Mouse (Mus musculus): ENCODE measurements at regions not wholly inside any gene's neighbourhood (a gene's known extent, or its start where the extent isn't known, plus 50 kb on each side); places are given as distances from the start of the nearest gene placed in this dataset.
A peak's percentile ranks its signal among the peaks of the same experiment; 100 is the strongest.

- Histone ChIP-seq H3K4me3 (ENCODE audit: low read depth, low read length) (no peak overlapping the region), H3K4me1 (ENCODE audit: insufficient read depth, low read depth, low read length) (no peaks in the 10 kb centered on the region), H3K9ac (replicated peaks; ENCODE audit: low read depth) (no peak overlapping the region), H3K4me2 (replicated peaks; ENCODE audit: low read depth, low read length) (no peak overlapping the region), H3K9me3 (ENCODE audit: low read length) (no peaks in the 10 kb centered on the region), H3K27ac (ENCODE audit: low read length) (no peak overlapping the region), H3K36me3 (ENCODE audit: insufficient read depth, low read length) (no peaks in the 10 kb centered on the region), H3K27me3 (replicated peaks; ENCODE audit: insufficient read depth, low read length) (no peaks in the 10 kb centered on the region)
- whole genome bisulfite sequencing = 27% methylated on average over 6 of the region's 6 CpGs
- TF ChIP-seq CTCF (IDR thresholded peaks at IDR 0.05) = no peak
- no peak for TF ChIP-seq EP300 (IDR thresholded peaks at IDR 0.05)
- ATAC-seq (no peak), DNase-seq (ENCODE audit: low spot score) (no peak)
Observed at GRCm38 (mm10) chr12:69082051-69082450, 76.9 kb downstream of the Rps29 start.

- Histone ChIP-seq H3K27me3 (replicated peaks; ENCODE audit: insufficient read depth, low read length) (no peaks in the 10 kb centered on the region), H3K4me1 (ENCODE audit: insufficient read depth, low read depth, low read length) (no peaks in the 10 kb centered on the region), H3K9ac (replicated peaks; ENCODE audit: low read depth) (no peak overlapping the region), H3K27ac (ENCODE audit: low read length) (no peak overlapping the region), H3K36me3 (ENCODE audit: insufficient read depth, low read length) (no peaks in the 10 kb centered on the region), H3K4me2 (replicated peaks; ENCODE audit: low read depth, low read length) (no peak overlapping the region), H3K9me3 (ENCODE audit: low read length) (no peaks in the 10 kb centered on the region), H3K4me3 (ENCODE audit: low read depth, low read length) (no peak overlapping the region)
- WGBS = 50% methylated on average over 4 of the region's 4 CpGs
- TF ChIP-seq EP300 (IDR thresholded peaks at IDR 0.05) (no peak), CTCF (IDR thresholded peaks at IDR 0.05) (no peak)
- DNase-seq (ENCODE audit: low spot score) (peak; percentile 30), ATAC-seq (peak; percentile 62)
Observed at GRCm38 (mm10) chr12:69039553-69039952, 119.4 kb downstream of the Rps29 start.

- TF ChIP-seq CTCF (IDR thresholded peaks at IDR 0.05) (no peak), EP300 (IDR thresholded peaks at IDR 0.05) (no peak)
- ATAC-seq (no peak), DNase-seq (ENCODE audit: low spot score) (no peak)
- 26% methylated on average over 17 of the region's 17 CpGs for WGBS
- Histone ChIP-seq H3K4me1 (ENCODE audit: insufficient read depth, low read depth, low read length) (no peaks in the 10 kb centered on the region), H3K4me2 (replicated peaks; ENCODE audit: low read depth, low read length) (peak overlapping the region; percentile 27; the same call in 1 of the 2 replicates), H3K4me3 (ENCODE audit: low read depth, low read length) (no peak overlapping the region), H3K9me3 (ENCODE audit: low read length) (no peaks in the 10 kb centered on the region), H3K36me3 (ENCODE audit: insufficient read depth, low read length) (no peaks in the 10 kb centered on the region), H3K27me3 (replicated peaks; ENCODE audit: insufficient read depth, low read length) (no peaks in the 10 kb centered on the region), H3K27ac (ENCODE audit: low read length) (no peak overlapping the region), H3K9ac (replicated peaks; ENCODE audit: low read depth) (no peak overlapping the region)
Observed at GRCm38 (mm10) chr12:69023594-69023993, 135.4 kb downstream of the Rps29 start.

GRCm38 (mm10) chr12:69016705-69017306 lies 142.2 kb downstream of the Rps29 start:
- Histone ChIP-seq H3K27me3 (replicated peaks; ENCODE audit: insufficient read depth, low read length) (no peaks in the 10 kb centered on the region), H3K9ac (replicated peaks; ENCODE audit: low read depth) (no peak overlapping the region), H3K9me3 (ENCODE audit: low read length) (no peaks in the 10 kb centered on the region), H3K27ac (ENCODE audit: low read length) (no peak overlapping the region), H3K4me3 (ENCODE audit: low read depth, low read length) (no peak overlapping the region), H3K4me1 (ENCODE audit: insufficient read depth, low read depth, low read length) (no peaks in the 10 kb centered on the region), H3K36me3 (ENCODE audit: insufficient read depth, low read length) (no peaks in the 10 kb centered on the region), H3K4me2 (replicated peaks; ENCODE audit: low read depth, low read length) (no peak overlapping the region)
- DNase-seq (ENCODE audit: low spot score) (no peak), ATAC-seq (no peak)
- 87% methylated on average over 7 of the region's 7 CpGs for WGBS
- no peak for TF ChIP-seq CTCF (IDR thresholded peaks at IDR 0.05)
- no peak for TF ChIP-seq EP300 (IDR thresholded peaks at IDR 0.05)

GRCm38 (mm10) chr12:69005141-69005540 lies 153.8 kb downstream of the Rps29 start:
- no peaks in the 10 kb centered on the region for H3K27me3 ChIP-seq (replicated peaks; ENCODE audit: insufficient read depth, low read length)
- DNase-seq (ENCODE audit: low spot score) (no peak), ATAC-seq (no peak)
- no peaks in the 10 kb centered on the region for H3K9me3 ChIP-seq (ENCODE audit: low read length)
- no peaks in the 10 kb centered on the region for H3K36me3 ChIP-seq (ENCODE audit: insufficient read depth, low read length)
- no peak overlapping the region for H3K9ac ChIP-seq (replicated peaks; ENCODE audit: low read depth)
- H3K4me1 ChIP-seq (ENCODE audit: insufficient read depth, low read depth, low read length) = no peaks in the 10 kb centered on the region
- no peak overlapping the region for H3K4me2 ChIP-seq (replicated peaks; ENCODE audit: low read depth, low read length)
- H3K27ac ChIP-seq (ENCODE audit: low read length) = no peak overlapping the region
- TF ChIP-seq CTCF (IDR thresholded peaks at IDR 0.05) = no peak
- TF ChIP-seq EP300 (IDR thresholded peaks at IDR 0.05) = no peak
- no peak overlapping the region for H3K4me3 ChIP-seq (ENCODE audit: low read depth, low read length)

GRCm38 (mm10) chr12:69002106-69002505 lies 156.9 kb downstream of the Rps29 start:
- H3K9me3 ChIP-seq (ENCODE audit: low read length) = no peaks in the 10 kb centered on the region
- no peak for ATAC-seq
- H3K9ac ChIP-seq (replicated peaks; ENCODE audit: low read depth) = no peak overlapping the region
- H3K27ac ChIP-seq (ENCODE audit: low read length) = no peak overlapping the region
- WGBS = 76% methylated on average over 5 of the region's 5 CpGs
- H3K4me3 ChIP-seq (ENCODE audit: low read depth, low read length) = no peak overlapping the region
- no peak overlapping the region for H3K4me2 ChIP-seq (replicated peaks; ENCODE audit: low read depth, low read length)
- H3K4me1 ChIP-seq (ENCODE audit: insufficient read depth, low read depth, low read length) = no peaks in the 10 kb centered on the region
- no peaks in the 10 kb centered on the region for H3K27me3 ChIP-seq (replicated peaks; ENCODE audit: insufficient read depth, low read length)
- no peak for TF ChIP-seq EP300 (IDR thresholded peaks at IDR 0.05)
- no peak for TF ChIP-seq CTCF (IDR thresholded peaks at IDR 0.05)
- DNase-seq (ENCODE audit: low spot score) = no peak
- no peaks in the 10 kb centered on the region for H3K36me3 ChIP-seq (ENCODE audit: insufficient read depth, low read length)

- DNase-seq (ENCODE audit: low spot score) (no peak), ATAC-seq (no peak)
- TF ChIP-seq EP300 (IDR thresholded peaks at IDR 0.05) = no peak
- no peak for TF ChIP-seq CTCF (IDR thresholded peaks at IDR 0.05)
- Histone ChIP-seq H3K27me3 (replicated peaks; ENCODE audit: insufficient read depth, low read length) (no peaks in the 10 kb centered on the region), H3K4me3 (ENCODE audit: low read depth, low read length) (no peak overlapping the region), H3K9ac (replicated peaks; ENCODE audit: low read depth) (no peak overlapping the region), H3K4me2 (replicated peaks; ENCODE audit: low read depth, low read length) (no peak overlapping the region), H3K4me1 (ENCODE audit: insufficient read depth, low read depth, low read length) (no peaks in the 10 kb centered on the region), H3K36me3 (ENCODE audit: insufficient read depth, low read length) (no peaks in the 10 kb centered on the region), H3K27ac (ENCODE audit: low read length) (no peak overlapping the region), H3K9me3 (ENCODE audit: low read length) (no peaks in the 10 kb centered on the region)
- 66% methylated on average over 6 of the region's 6 CpGs for WGBS
Observed at GRCm38 (mm10) chr12:68997259-68997658, 161.7 kb downstream of the Rps29 start.
